Mouse (Mus musculus) adrenal gland, postnatal 14 days (tissue): ENCODE results near the gene Txndc9. TPM values are rescaled to one million over a fixed set of nuclear protein-coding genes. Genes with fewer than 3 reads are reported as not detected.

Source experiments
- DNase-seq: peaks from one replicate; pipeline ENCODE4 v3.0.0; 2021; ENCODE audit warnings: mixed read lengths
- total RNA-seq: library from RNA; stranded (reverse); gene quantifications from 2 replicates; pipeline ENCODE4 v1.2.3, GENCODE M21; 2021

Txndc9 gene
- total RNA-seq, 1 experiment from 2014 or later: 69.0 TPM

- DNase-seq: peak; percentile 79
Observed at GRCm38 (mm10) chr1:37976666-37977065, 21.0 kb downstream of the Txndc9 start.

- DNase-seq: no peak
Observed at GRCm38 (mm10) chr1:37971520-37971919, 26.2 kb downstream of the Txndc9 start.

GRCm38 (mm10) chr1:37968746-37969145 lies 28.9 kb downstream of the Txndc9 start:
- DNase-seq: no peak

- no peak for DNase-seq
Observed at GRCm38 (mm10) chr1:37965571-37965970, 32.1 kb downstream of the Txndc9 start.

GRCm38 (mm10) chr1:37959486-37959885 lies 38.2 kb downstream of the Txndc9 start:
- DNase-seq: peak; percentile 44

- no peak for DNase-seq
Observed at GRCm38 (mm10) chr1:37958516-37958915, 39.2 kb downstream of the Txndc9 start.

GRCm38 (mm10) chr1:37957659-37958058 lies 40.0 kb downstream of the Txndc9 start, which contains the start of gene Lyg1:
Gene Lyg1, minus strand, starts transcription at chr1:37957759.
- no peak for DNase-seq

- DNase-seq: peak; percentile 75
Observed at GRCm38 (mm10) chr1:37956690-37957431, 40.8 kb downstream of the Txndc9 start.

GRCm38 (mm10) chr1:37955251-37955650 lies 42.4 kb downstream of the Txndc9 start:
- DNase-seq: peak; percentile 40

- peak; percentile 16 for DNase-seq
Observed at GRCm38 (mm10) chr1:37954786-37955185, 42.9 kb downstream of the Txndc9 start.

GRCm38 (mm10) chr1:37948906-37949305 lies 48.8 kb downstream of the Txndc9 start:
- DNase-seq: no peak

Other genes starting within 250 kb of the Txndc9 start
- gene Tsga10, start 131.5 kb downstream of the Txndc9 start, total RNA-seq: 4.6 and 5.2 TPM in 2 replicates
- gene Lipt1, start 126.2 kb downstream of the Txndc9 start, total RNA-seq: 18.4 and 19.3 TPM in 2 replicates
- 13.1 and 17.5 TPM in 2 replicates for gene Mitd1, start 107.5 kb downstream of the Txndc9 start, total RNA-seq
- 308 and 342 TPM in 2 replicates for gene Mrpl30, start 107.4 kb downstream of the Txndc9 start, total RNA-seq
- not detected in 2 replicates for gene Lyg2, start 81.4 kb downstream of the Txndc9 start, total RNA-seq
- gene Lyg1, start 40.1 kb downstream of the Txndc9 start, total RNA-seq: not detected in 2 replicates
- 45.0 and 48.2 TPM in 2 replicates for gene Eif5b, start 117 bp upstream of the Txndc9 start, total RNA-seq
- gene Rev1, start 131.9 kb upstream of the Txndc9 start, total RNA-seq: 24.3 TPM in 2 replicates